Mouse (Mus musculus): ENCODE data around the gene Tbx5. TPM values are rescaled to one million over a fixed set of nuclear protein-coding genes. Genes with fewer than 3 reads are reported as not detected.

Tbx5 gene
- polyA plus RNA-seq, 1 experiment from 2014 or later, result not detected

DNA sequence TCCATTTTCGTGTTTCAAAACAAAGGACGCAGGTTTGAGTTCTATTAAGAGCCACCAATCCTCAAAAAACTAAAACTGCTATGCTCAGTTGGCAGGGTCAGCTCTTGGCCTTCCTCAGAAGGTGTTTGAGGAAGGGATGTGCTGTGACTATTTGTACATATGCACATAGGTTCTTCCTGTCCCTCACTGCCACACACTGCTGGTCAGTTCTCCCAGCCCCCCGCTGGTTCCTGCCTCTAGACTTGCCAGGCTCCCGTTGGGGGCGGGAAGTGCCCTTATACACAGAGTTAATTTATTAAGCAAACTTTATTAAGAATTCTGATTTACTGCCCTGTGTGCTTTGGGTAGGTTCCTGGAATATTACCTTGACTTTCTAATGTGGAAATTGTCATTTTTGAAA, 11.9 kb downstream of the Tbx5 start:
- Histone ChIP-seq H3K4me1 (replicated peaks; ENCODE audit: control insufficient read depth, insufficient read depth, low read length) (no peaks in the 10 kb centered on the region), H3K9ac (ENCODE audit: low read depth, low read length) (no peak overlapping the region), H3K36me3 (ENCODE audit: control insufficient read depth, insufficient read depth, low read length) (no peaks in the 10 kb centered on the region), H3K27ac (ENCODE audit: low read depth, low read length) (no peak overlapping the region), H3K4me2 (replicated peaks; ENCODE audit: low read depth, low read length) (no peak overlapping the region), H3K27me3 (ENCODE audit: control insufficient read depth, insufficient read depth, low read length) (peaks cover 70% of the 10 kb centered on the region), H3K9me3 (ENCODE audit: control insufficient read depth, low read length) (no peaks in the 10 kb centered on the region), H3K4me3 (ENCODE audit: low read depth, low read length) (no peak overlapping the region)
- WGBS, result 2% methylated on average over 5 of the region's 5 CpGs
- ATAC-seq (ENCODE audit: low FRiP score), result no peak
- peak; percentile 22 for DNase-seq (ENCODE audit: low spot score)

GRCm38 (mm10) chr5:119844994-119845393, 12.5 kb downstream of the Tbx5 start:
- Histone ChIP-seq H3K27ac (ENCODE audit: low read depth, low read length) (no peak overlapping the region), H3K4me3 (ENCODE audit: low read depth, low read length) (no peak overlapping the region), H3K4me2 (replicated peaks; ENCODE audit: low read depth, low read length) (no peak overlapping the region), H3K36me3 (ENCODE audit: control insufficient read depth, insufficient read depth, low read length) (no peaks in the 10 kb centered on the region), H3K27me3 (ENCODE audit: control insufficient read depth, insufficient read depth, low read length) (peaks cover 64% of the 10 kb centered on the region), H3K9me3 (ENCODE audit: control insufficient read depth, low read length) (no peaks in the 10 kb centered on the region), H3K9ac (ENCODE audit: low read depth, low read length) (no peak overlapping the region), H3K4me1 (replicated peaks; ENCODE audit: control insufficient read depth, insufficient read depth, low read length) (no peaks in the 10 kb centered on the region)
- DNase-seq (ENCODE audit: low spot score), result peak; percentile 74
- peak; percentile 49; the same call in 1 of the 2 replicates for ATAC-seq (ENCODE audit: low FRiP score)
- 1% methylated on average over 21 of the region's 21 CpGs for WGBS

DNA sequence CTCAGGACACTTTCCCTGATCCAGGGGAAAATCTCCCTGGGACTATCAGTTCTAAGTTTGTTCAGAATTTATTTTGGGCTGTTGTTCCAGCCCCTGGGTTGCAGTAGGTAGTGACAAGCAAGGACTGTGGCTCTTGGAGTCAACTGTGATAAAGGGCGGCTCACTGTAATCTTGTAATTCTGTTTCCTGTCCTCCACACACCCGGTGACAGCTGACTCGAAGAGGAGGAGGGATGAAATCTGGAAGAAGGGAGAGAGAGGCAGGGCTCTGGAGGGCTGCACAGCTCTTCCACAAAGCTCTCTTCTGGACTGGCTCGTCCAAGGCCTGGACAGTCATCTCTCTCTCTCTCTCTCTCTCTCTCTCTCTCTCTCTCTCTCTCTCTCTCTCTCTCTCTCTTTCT, 24.6 kb downstream of the Tbx5 start:
- H3K36me3 ChIP-seq (ENCODE audit: control insufficient read depth, insufficient read depth, low read length), result no peaks in the 10 kb centered on the region
- no peak overlapping the region for H3K4me3 ChIP-seq (ENCODE audit: low read depth, low read length)
- no peaks in the 10 kb centered on the region for H3K4me1 ChIP-seq (replicated peaks; ENCODE audit: control insufficient read depth, insufficient read depth, low read length)
- H3K9ac ChIP-seq (ENCODE audit: low read depth, low read length), result no peak overlapping the region
- H3K27me3 ChIP-seq (ENCODE audit: control insufficient read depth, insufficient read depth, low read length), result no peaks in the 10 kb centered on the region
- ATAC-seq (ENCODE audit: low FRiP score) (no peak), DNase-seq (ENCODE audit: low spot score) (no peak)
- 69% methylated on average over 4 of the region's 4 CpGs for WGBS
- H3K9me3 ChIP-seq (ENCODE audit: control insufficient read depth, low read length), result no peaks in the 10 kb centered on the region
- no peak overlapping the region for H3K4me2 ChIP-seq (replicated peaks; ENCODE audit: low read depth, low read length)
- H3K27ac ChIP-seq (ENCODE audit: low read depth, low read length), result no peak overlapping the region

GRCm38 (mm10) chr5:119861301-119861700, 28.8 kb downstream of the Tbx5 start:
- H3K9ac ChIP-seq (ENCODE audit: low read depth, low read length), result no peak overlapping the region
- no peak overlapping the region for H3K27ac ChIP-seq (ENCODE audit: low read depth, low read length)
- no peak overlapping the region for H3K4me2 ChIP-seq (replicated peaks; ENCODE audit: low read depth, low read length)
- ATAC-seq (ENCODE audit: low FRiP score) (no peak), DNase-seq (ENCODE audit: low spot score) (no peak)
- 77% methylated on average over 5 of the region's 5 CpGs for WGBS
- no peak overlapping the region for H3K4me3 ChIP-seq (ENCODE audit: low read depth, low read length)
- no peaks in the 10 kb centered on the region for H3K9me3 ChIP-seq (ENCODE audit: control insufficient read depth, low read length)
- H3K27me3 ChIP-seq (ENCODE audit: control insufficient read depth, insufficient read depth, low read length), result no peaks in the 10 kb centered on the region
- no peaks in the 10 kb centered on the region for H3K36me3 ChIP-seq (ENCODE audit: control insufficient read depth, insufficient read depth, low read length)
- H3K4me1 ChIP-seq (replicated peaks; ENCODE audit: control insufficient read depth, insufficient read depth, low read length), result no peaks in the 10 kb centered on the region

DNA sequence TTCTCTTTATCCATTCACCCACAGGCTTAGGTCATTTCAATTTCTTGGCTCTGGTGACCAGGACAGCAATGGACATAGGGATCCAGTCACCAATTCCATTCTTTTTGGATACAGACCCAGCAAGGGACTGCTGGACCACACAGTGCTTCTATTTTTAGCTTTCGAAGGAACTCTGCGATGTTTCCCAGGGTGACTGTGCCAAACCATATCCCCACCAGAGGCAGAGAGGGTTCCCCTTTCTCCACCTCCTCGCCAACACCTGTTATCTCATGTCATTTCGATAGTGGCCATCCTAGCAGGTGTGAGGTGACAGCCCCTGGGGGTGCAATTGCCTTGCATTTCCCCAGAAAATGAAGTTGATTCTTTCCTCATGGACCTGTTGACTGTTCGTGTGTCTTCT, 30.0 kb downstream of the Tbx5 start:
- WGBS, result 89% methylated on average over 5 of the region's 5 CpGs
- H3K4me3 ChIP-seq (ENCODE audit: low read depth, low read length), result no peak overlapping the region
- no peak overlapping the region for H3K27ac ChIP-seq (ENCODE audit: low read depth, low read length)
- no peaks in the 10 kb centered on the region for H3K9me3 ChIP-seq (ENCODE audit: control insufficient read depth, low read length)
- no peak overlapping the region for H3K9ac ChIP-seq (ENCODE audit: low read depth, low read length)
- no peaks in the 10 kb centered on the region for H3K36me3 ChIP-seq (ENCODE audit: control insufficient read depth, insufficient read depth, low read length)
- no peaks in the 10 kb centered on the region for H3K4me1 ChIP-seq (replicated peaks; ENCODE audit: control insufficient read depth, insufficient read depth, low read length)
- no peaks in the 10 kb centered on the region for H3K27me3 ChIP-seq (ENCODE audit: control insufficient read depth, insufficient read depth, low read length)
- no peak for ATAC-seq (ENCODE audit: low FRiP score)
- no peak overlapping the region for H3K4me2 ChIP-seq (replicated peaks; ENCODE audit: low read depth, low read length)
- no peak for DNase-seq (ENCODE audit: low spot score)

DNA sequence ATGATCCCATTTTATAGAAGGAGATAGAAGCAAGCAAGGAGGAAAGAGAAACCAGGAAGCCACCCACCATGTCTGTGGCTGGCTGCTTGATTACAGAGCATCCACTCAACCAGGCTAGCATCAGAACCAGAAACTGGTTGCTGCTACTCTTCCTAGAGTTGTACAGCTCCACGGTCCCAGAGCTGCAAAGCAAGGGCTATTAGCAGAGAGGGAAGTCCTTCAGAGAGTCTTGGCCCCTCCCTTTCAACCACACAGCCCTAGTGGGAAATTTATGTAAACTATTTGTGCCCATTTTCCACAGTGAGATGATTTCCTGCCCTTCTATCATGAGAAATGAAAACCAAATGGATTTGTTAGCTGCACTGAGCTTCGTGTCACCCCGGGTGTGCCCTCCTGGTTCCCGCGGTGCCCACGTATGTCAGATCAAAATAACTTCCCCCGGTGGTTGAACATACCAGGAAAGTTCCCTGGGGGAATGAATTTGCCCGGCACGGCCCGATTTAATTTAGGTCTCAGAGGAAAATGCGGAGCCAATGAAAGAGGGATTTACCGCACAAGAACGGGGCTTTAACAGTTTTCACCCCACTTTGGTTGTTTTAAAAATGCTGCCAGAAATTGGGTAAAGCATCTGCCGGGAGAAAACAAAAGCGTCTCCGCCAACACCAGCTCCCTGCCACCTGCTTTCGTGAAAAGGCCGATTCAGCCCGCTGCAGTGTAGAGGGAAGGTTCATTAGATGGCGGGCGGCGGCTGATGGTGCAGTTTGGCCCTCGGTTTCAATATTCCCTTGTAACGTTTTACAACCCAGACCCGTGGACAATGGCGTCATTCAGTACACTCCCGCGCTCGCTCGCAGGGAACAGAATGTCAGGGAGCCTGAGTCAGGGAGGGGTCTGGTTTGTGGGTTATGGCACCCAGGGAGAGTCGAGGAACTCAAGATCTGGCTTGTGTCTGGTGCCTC, 34.1 kb downstream of the Tbx5 start:
- peak overlapping the region; percentile 49 for H3K4me2 ChIP-seq (replicated peaks; ENCODE audit: low read depth, low read length)
- DNase-seq (ENCODE audit: low spot score) (peak; percentile 54), ATAC-seq (ENCODE audit: low FRiP score) (no peak)
- no peak overlapping the region for H3K27ac ChIP-seq (ENCODE audit: low read depth, low read length)
- H3K27me3 ChIP-seq (ENCODE audit: control insufficient read depth, insufficient read depth, low read length), result no peaks in the 10 kb centered on the region
- 20% methylated on average over 31 of the region's 31 CpGs for WGBS
- H3K9me3 ChIP-seq (ENCODE audit: control insufficient read depth, low read length), result no peaks in the 10 kb centered on the region
- H3K4me1 ChIP-seq (replicated peaks; ENCODE audit: control insufficient read depth, insufficient read depth, low read length), result no peaks in the 10 kb centered on the region
- H3K4me3 ChIP-seq (ENCODE audit: low read depth, low read length), result peak overlapping the region; percentile 23
- peak overlapping the region; percentile 34; the same call in 1 of the 2 replicates for H3K9ac ChIP-seq (ENCODE audit: low read depth, low read length)
- no peaks in the 10 kb centered on the region for H3K36me3 ChIP-seq (ENCODE audit: control insufficient read depth, insufficient read depth, low read length)

DNA sequence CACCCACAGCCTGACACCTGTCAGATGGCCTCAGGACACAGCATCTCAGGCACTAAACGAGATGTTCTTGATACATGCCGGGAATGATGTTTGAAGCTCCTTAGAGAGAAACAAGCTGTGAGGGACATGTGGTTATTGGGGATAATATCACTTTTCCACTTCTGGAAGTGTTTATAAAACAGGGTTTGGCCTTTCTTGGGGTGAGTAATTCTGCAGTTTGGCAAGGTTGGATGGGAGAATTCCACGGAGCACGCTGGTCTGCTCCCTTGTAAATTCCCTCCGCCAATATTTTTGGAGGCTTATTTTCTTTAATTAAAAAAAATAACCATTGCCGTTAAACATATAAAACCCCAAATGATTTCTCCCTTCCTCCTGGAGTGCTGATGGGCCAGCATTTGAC, 35.5 kb downstream of the Tbx5 start:
- Histone ChIP-seq H3K36me3 (ENCODE audit: control insufficient read depth, insufficient read depth, low read length) (no peaks in the 10 kb centered on the region), H3K4me2 (replicated peaks; ENCODE audit: low read depth, low read length) (no peak overlapping the region), H3K9ac (ENCODE audit: low read depth, low read length) (no peak overlapping the region), H3K27ac (ENCODE audit: low read depth, low read length) (no peak overlapping the region), H3K4me3 (ENCODE audit: low read depth, low read length) (no peak overlapping the region), H3K27me3 (ENCODE audit: control insufficient read depth, insufficient read depth, low read length) (no peaks in the 10 kb centered on the region), H3K4me1 (replicated peaks; ENCODE audit: control insufficient read depth, insufficient read depth, low read length) (no peaks in the 10 kb centered on the region), H3K9me3 (ENCODE audit: control insufficient read depth, low read length) (no peaks in the 10 kb centered on the region)
- ATAC-seq (ENCODE audit: low FRiP score), result no peak
- no peak for DNase-seq (ENCODE audit: low spot score)
- WGBS, result 75% methylated on average over 6 of the region's 6 CpGs

- H3K4me1 ChIP-seq (replicated peaks; ENCODE audit: control insufficient read depth, insufficient read depth, low read length), result no peaks in the 10 kb centered on the region
- no peaks in the 10 kb centered on the region for H3K36me3 ChIP-seq (ENCODE audit: control insufficient read depth, insufficient read depth, low read length)
- no peaks in the 10 kb centered on the region for H3K9me3 ChIP-seq (ENCODE audit: control insufficient read depth, low read length)
- no peaks in the 10 kb centered on the region for H3K27me3 ChIP-seq (ENCODE audit: control insufficient read depth, insufficient read depth, low read length)
- WGBS, result 18% methylated on average over 2 of the region's 2 CpGs
- ATAC-seq (ENCODE audit: low FRiP score) (no peak), DNase-seq (ENCODE audit: low spot score) (no peak)
- H3K9ac ChIP-seq (ENCODE audit: low read depth, low read length), result no peak overlapping the region
- H3K4me2 ChIP-seq (replicated peaks; ENCODE audit: low read depth, low read length), result no peak overlapping the region
- no peak overlapping the region for H3K4me3 ChIP-seq (ENCODE audit: low read depth, low read length)
- H3K27ac ChIP-seq (ENCODE audit: low read depth, low read length), result no peak overlapping the region
These were observed 43.0 kb downstream of the Tbx5 start for GRCm38 (mm10) chr5:119875421-119875820.

DNA sequence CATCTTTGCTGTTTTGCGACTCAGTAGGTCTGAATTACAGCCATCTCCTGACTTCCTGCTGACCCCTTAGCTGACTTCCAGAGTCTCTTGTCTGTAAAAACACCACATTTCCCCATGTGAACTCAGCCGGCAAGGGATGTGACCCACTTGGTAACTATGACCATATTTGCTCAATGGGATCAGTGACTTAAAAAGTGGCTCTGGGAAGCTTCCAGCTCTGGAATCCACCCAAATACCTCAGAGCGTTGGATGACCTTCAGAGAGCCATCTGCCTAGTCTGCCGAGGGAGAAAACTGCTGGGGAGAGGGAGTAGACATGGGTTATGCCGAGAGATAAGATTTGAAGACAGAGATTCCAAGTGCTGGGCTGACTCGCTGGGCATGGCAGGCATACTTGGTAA, 44.7 kb downstream of the Tbx5 start:
- no peaks in the 10 kb centered on the region for H3K27me3 ChIP-seq (ENCODE audit: control insufficient read depth, insufficient read depth, low read length)
- no peak overlapping the region for H3K27ac ChIP-seq (ENCODE audit: low read depth, low read length)
- H3K4me3 ChIP-seq (ENCODE audit: low read depth, low read length), result no peak overlapping the region
- H3K36me3 ChIP-seq (ENCODE audit: control insufficient read depth, insufficient read depth, low read length), result no peaks in the 10 kb centered on the region
- DNase-seq (ENCODE audit: low spot score) (no peak), ATAC-seq (ENCODE audit: low FRiP score) (no peak)
- 83% methylated on average over 6 of the region's 6 CpGs for WGBS
- H3K4me2 ChIP-seq (replicated peaks; ENCODE audit: low read depth, low read length), result no peak overlapping the region
- H3K9ac ChIP-seq (ENCODE audit: low read depth, low read length), result no peak overlapping the region
- H3K9me3 ChIP-seq (ENCODE audit: control insufficient read depth, low read length), result no peaks in the 10 kb centered on the region
- no peaks in the 10 kb centered on the region for H3K4me1 ChIP-seq (replicated peaks; ENCODE audit: control insufficient read depth, insufficient read depth, low read length)
